Mouse (Mus musculus) liver, embryonic 12.5 days (tissue): Measurements from ENCODE around the gene Wsb1. TPM values are rescaled to one million over a fixed set of nuclear protein-coding genes. Genes with fewer than 3 reads are reported as not detected.

Experiments used
- ATAC-seq: fragments of 200-750 bp; cut with Nextera tagmentation; 2 replicates; pipeline ENCODE4 v1.8.0; 2017; ENCODE audit warnings: moderate number of reproducible peaks, mild to moderate bottlenecking, moderate library complexity
- H3K27ac ChIP-seq: fragments of 300-500 bp; sonication (generic); 2 replicates; pipeline ENCODE4 v1.5.1; 2016; ENCODE audit warnings: mild to moderate bottlenecking
- H3K27me3 ChIP-seq: fragments of 300-500 bp; sonication (generic); replicated peaks from 2 replicates; pipeline ENCODE4 v1.6.1; 2016; ENCODE audit warnings: mild to moderate bottlenecking, moderate library complexity
- H3K36me3 ChIP-seq: fragments of 300-500 bp; sonication (generic); 2 replicates; pipeline ENCODE4 v1.6.1; 2016; ENCODE audit warnings: mild to moderate bottlenecking, moderate library complexity
- H3K4me1 ChIP-seq: fragments of 300-500 bp; sonication (generic); 2 replicates; pipeline ENCODE4 v1.6.1; 2016
- H3K4me2 ChIP-seq: fragments of 300-500 bp; sonication (generic); 2 replicates; pipeline ENCODE4 v1.6.1; 2016; ENCODE audit warnings: mild to moderate bottlenecking, moderate library complexity
- H3K4me3 ChIP-seq: fragments of 300-500 bp; sonication (generic); 2 replicates; pipeline ENCODE4 v1.5.1; 2016; ENCODE audit warnings: mild to moderate bottlenecking, moderate library complexity
- H3K9ac ChIP-seq: fragments of 300-500 bp; sonication (generic); 2 replicates; pipeline ENCODE4 v1.6.1; 2016; ENCODE audit warnings: mild to moderate bottlenecking, moderate library complexity
- H3K9me3 ChIP-seq: fragments of 300-500 bp; sonication (generic); replicated peaks from 2 replicates; pipeline ENCODE4 v1.6.1; 2016; ENCODE audit warnings: mild to moderate bottlenecking, moderate library complexity
- WGBS: fragments of 180-500 bp; shearing (Covaris S2); methylation state at CpG from one replicate; pipeline ENCODE4 v1.1.7; 2016; ENCODE audit not compliant: insufficient replicate concordance; 5-methylcytosine and 5-hydroxymethylcytosine counted together
- polyA plus RNA-seq: library from polyadenylated mRNA; unstranded; fragments of >200 nt; fragmentation: Nextera tagmentation; extraction: Ambion mirVana; gene quantifications from 2 replicates; pipeline ENCODE4 v1.2.1, GENCODE M21; 2016

The Wsb1 gene
- polyA plus RNA-seq, 1 experiment from 2014 or later = 56.4 TPM

- Histone ChIP-seq H3K36me3 (no peaks in the 10 kb centered on the region), H3K4me1 (no peaks in the 10 kb centered on the region), H3K4me2 (no peak overlapping the region), H3K9me3 (no peaks in the 10 kb centered on the region), H3K27ac (no peak overlapping the region), H3K4me3 (no peak overlapping the region), H3K9ac (no peak overlapping the region), H3K27me3 (no peaks in the 10 kb centered on the region)
- WGBS = 86% methylated on average over 4 of the region's 4 CpGs
- ATAC-seq = no peak
Observed at GRCm38 (mm10) chr11:79208462-79208861, 46.0 kb downstream of the Wsb1 start.

GRCm38 (mm10) chr11:79207691-79208090 is 46.8 kb downstream of the Wsb1 start:
- H3K4me2 ChIP-seq = no peak overlapping the region
- H3K4me3 ChIP-seq = no peak overlapping the region
- H3K9ac ChIP-seq = no peak overlapping the region
- ATAC-seq = no peak
- no peaks in the 10 kb centered on the region for H3K4me1 ChIP-seq
- no peaks in the 10 kb centered on the region for H3K9me3 ChIP-seq
- WGBS = 64% methylated on average over 10 of the region's 10 CpGs
- H3K27ac ChIP-seq = no peak overlapping the region
- no peaks in the 10 kb centered on the region for H3K27me3 ChIP-seq
- H3K36me3 ChIP-seq = no peaks in the 10 kb centered on the region

DNA sequence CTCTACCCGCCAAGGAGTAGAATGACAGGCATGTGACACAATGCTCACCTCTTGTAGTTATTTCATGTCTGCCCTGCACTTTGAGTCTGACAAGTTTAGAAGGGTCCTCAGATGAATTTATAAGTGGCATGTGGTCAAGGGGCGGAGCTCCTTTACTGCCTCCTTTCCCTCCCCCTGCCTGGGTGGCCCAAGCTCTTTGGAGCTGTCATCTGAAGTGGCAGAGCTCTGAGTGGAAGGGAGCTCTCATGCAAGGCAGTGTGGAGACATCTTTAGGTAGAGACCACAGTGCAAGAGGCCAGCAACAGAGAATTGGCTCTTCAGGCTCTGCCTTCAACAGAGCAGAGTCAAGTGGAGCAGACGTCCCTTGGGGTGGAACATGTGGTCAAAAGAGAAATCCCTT is 50.0 kb downstream of the Wsb1 start:
- ATAC-seq = no peak
- no peaks in the 10 kb centered on the region for H3K9me3 ChIP-seq

GRCm38 (mm10) chr11:79200502-79200901 is 54.0 kb downstream of the Wsb1 start:
- Histone ChIP-seq H3K4me3 (no peak overlapping the region), H3K27ac (no peak overlapping the region), H3K4me1 (no peaks in the 10 kb centered on the region), H3K4me2 (no peak overlapping the region), H3K27me3 (peaks cover 6% of the 10 kb centered on the region), H3K9me3 (no peaks in the 10 kb centered on the region), H3K9ac (no peak overlapping the region), H3K36me3 (no peaks in the 10 kb centered on the region)
- WGBS = 48% methylated on average over 7 of the region's 7 CpGs
- no peak for ATAC-seq

More for the DNA sequence above, 50.0 kb downstream of the Wsb1 start:
- H3K4me3 ChIP-seq = no peak overlapping the region
- no peaks in the 10 kb centered on the region for H3K36me3 ChIP-seq
- H3K4me1 ChIP-seq = no peaks in the 10 kb centered on the region
- H3K27ac ChIP-seq = no peak overlapping the region
- no peak overlapping the region for H3K9ac ChIP-seq
- 51% methylated on average over 3 of the region's 3 CpGs for WGBS
- no peak overlapping the region for H3K4me2 ChIP-seq
- H3K27me3 ChIP-seq = peaks cover 6% of the 10 kb centered on the region

DNA sequence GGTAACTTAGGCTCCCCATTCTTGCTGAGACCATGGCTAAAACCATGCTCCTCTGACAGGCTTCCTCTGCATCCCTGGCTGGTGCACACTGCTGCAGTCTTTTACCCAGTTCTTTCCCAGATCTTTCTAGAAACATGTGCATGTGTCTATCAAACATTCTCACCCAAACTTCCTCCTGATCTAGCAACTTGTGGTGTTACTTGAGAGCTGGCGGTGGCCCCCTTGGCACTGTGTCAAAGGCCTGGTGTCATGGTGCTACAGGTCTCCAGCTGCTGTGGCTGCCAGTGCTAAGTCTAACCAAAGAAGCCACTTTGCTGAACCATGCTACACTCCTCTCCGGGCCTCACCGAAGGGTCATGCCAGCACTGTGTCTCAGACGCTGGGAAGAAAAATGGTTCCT is 55.9 kb downstream of the Wsb1 start:
- Histone ChIP-seq H3K4me2 (no peak overlapping the region), H3K4me1 (no peaks in the 10 kb centered on the region), H3K36me3 (no peaks in the 10 kb centered on the region), H3K27ac (no peak overlapping the region), H3K9ac (no peak overlapping the region), H3K4me3 (no peak overlapping the region), H3K27me3 (peaks cover 6% of the 10 kb centered on the region), H3K9me3 (no peaks in the 10 kb centered on the region)
- no peak for ATAC-seq
- WGBS = 80% methylated on average over 4 of the region's 4 CpGs

DNA sequence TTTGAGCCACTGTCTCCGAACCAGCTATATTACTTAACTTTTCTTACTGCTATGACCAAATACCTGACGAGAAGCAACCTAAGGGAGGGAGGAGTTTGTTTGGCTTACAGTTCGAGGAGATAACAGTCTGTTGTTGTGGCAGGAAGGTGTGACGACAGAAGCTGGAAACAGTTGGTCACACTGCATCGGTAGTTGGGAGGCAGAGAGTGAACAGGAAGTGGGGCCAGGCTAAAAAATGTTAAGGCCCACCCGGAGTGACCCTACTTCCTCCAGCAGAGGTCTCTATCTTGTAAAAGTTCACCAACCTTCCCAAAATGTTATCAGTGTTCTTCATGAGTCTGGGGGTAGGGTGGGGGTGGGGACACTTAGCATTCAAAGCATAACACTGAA is 56.6 kb downstream of the Wsb1 start:
- H3K4me1 ChIP-seq = no peaks in the 10 kb centered on the region
- 21% methylated on average over 6 of the region's 6 CpGs for WGBS
- H3K9me3 ChIP-seq = no peaks in the 10 kb centered on the region
- no peak overlapping the region for H3K27ac ChIP-seq
- no peak overlapping the region for H3K4me2 ChIP-seq
- H3K27me3 ChIP-seq = peaks cover 6% of the 10 kb centered on the region
- H3K4me3 ChIP-seq = no peak overlapping the region
- ATAC-seq = no peak
- H3K9ac ChIP-seq = no peak overlapping the region
- H3K36me3 ChIP-seq = no peaks in the 10 kb centered on the region

GRCm38 (mm10) chr11:79196876-79197845 is 57.3 kb downstream of the Wsb1 start:
- Histone ChIP-seq H3K9me3 (no peaks in the 10 kb centered on the region), H3K4me1 (no peaks in the 10 kb centered on the region), H3K27ac (no peak overlapping the region), H3K4me2 (no peak overlapping the region), H3K27me3 (peaks cover 6% of the 10 kb centered on the region), H3K4me3 (no peak overlapping the region), H3K9ac (no peak overlapping the region), H3K36me3 (no peaks in the 10 kb centered on the region)
- WGBS = 48% methylated on average over 13 of the region's 13 CpGs
- no peak for ATAC-seq

GRCm38 (mm10) chr11:79196196-79196869 is 58.1 kb downstream of the Wsb1 start:
- Histone ChIP-seq H3K4me3 (no peak overlapping the region), H3K9ac (no peak overlapping the region), H3K4me1 (no peaks in the 10 kb centered on the region), H3K36me3 (no peaks in the 10 kb centered on the region), H3K9me3 (no peaks in the 10 kb centered on the region), H3K4me2 (no peak overlapping the region), H3K27ac (no peak overlapping the region), H3K27me3 (peaks cover 1% of the 10 kb centered on the region)
- 34% methylated on average over 3 of the region's 3 CpGs for WGBS
- ATAC-seq = no peak

DNA sequence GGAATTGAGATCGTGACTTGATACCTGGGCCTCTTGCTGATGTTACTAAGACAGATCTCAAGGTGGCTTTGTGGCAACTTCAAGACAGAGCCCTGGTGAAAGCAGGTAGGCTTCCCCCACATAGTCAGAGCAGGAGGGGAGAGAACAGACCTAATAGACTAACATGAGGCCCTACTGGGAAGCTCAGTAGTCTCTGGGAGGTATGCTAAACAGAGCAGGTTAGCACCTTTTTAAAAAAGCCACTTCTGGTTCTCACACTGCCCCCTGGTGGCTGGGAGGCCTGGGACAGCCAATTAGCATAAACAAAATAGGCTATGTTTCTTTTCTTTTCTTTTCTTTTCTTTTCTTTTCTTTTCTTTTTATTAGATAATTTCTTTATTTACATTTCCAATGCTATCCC is 62.3 kb downstream of the Wsb1 start:
- Histone ChIP-seq H3K27me3 (no peaks in the 10 kb centered on the region), H3K36me3 (no peaks in the 10 kb centered on the region), H3K4me1 (no peaks in the 10 kb centered on the region), H3K9ac (no peak overlapping the region), H3K4me3 (no peak overlapping the region), H3K9me3 (no peaks in the 10 kb centered on the region), H3K27ac (no peak overlapping the region), H3K4me2 (no peak overlapping the region)
- no peak for ATAC-seq
- 75% methylated on average over 1 of the region's 1 CpGs for WGBS

DNA sequence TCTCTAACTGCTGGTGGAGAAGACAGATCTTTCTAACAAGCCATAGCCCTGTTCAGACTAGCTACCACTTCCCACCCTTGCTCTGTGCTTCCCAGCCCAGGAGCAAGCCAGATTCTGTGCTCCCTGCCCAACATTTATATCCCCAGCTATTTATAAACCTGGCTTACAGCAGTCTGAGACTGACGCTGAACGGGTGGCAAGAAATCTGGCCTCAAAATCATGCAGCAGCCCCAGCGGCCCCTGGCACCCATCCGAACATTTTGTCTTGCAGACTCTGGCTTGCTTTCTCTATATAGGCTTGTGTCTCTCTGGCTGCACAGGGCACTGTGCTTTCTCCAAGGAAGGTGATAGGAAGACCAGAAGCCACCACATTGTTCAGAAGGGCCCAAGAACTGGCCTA is 63.3 kb downstream of the Wsb1 start:
- Histone ChIP-seq H3K27ac (no peak overlapping the region), H3K4me1 (no peaks in the 10 kb centered on the region), H3K27me3 (no peaks in the 10 kb centered on the region), H3K4me3 (no peak overlapping the region), H3K9ac (no peak overlapping the region), H3K36me3 (no peaks in the 10 kb centered on the region), H3K4me2 (no peak overlapping the region), H3K9me3 (no peaks in the 10 kb centered on the region)
- no peak for ATAC-seq
- 87% methylated on average over 4 of the region's 4 CpGs for WGBS

DNA sequence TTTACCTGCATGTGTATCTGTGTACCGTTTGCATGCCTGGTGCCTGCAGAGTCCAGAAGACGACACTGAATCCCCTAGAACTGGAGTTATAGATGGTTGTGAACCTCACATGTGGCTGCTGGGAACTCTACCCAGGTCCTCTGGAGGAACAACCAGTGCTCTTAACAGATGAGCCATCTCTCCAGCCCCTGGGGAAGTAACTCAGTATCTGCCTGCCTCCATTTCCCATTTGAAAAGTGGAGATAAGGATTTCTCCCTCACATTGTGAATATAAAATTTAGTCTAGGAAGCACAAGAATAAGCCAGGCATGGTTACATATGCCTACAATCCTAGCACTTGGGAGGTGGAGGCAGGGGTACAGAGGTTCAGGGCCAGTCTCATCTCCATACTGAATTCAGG is 64.2 kb downstream of the Wsb1 start:
- no peak overlapping the region for H3K27ac ChIP-seq
- no peak for ATAC-seq
- WGBS = 76% methylated on average over 2 of the region's 2 CpGs
- H3K27me3 ChIP-seq = no peaks in the 10 kb centered on the region
- H3K36me3 ChIP-seq = no peaks in the 10 kb centered on the region
- no peak overlapping the region for H3K9ac ChIP-seq
- no peaks in the 10 kb centered on the region for H3K4me1 ChIP-seq
- H3K9me3 ChIP-seq = no peaks in the 10 kb centered on the region
- H3K4me3 ChIP-seq = no peak overlapping the region
- no peak overlapping the region for H3K4me2 ChIP-seq
